Mouse (Mus musculus) retina, postnatal 1 day (tissue): ENCODE results near the gene Inf2.

Experiments used
- DNase-seq: peaks from one replicate; pipeline ENCODE4 v3.0.0-alpha.2; 2012

The Inf2 gene

DNA sequence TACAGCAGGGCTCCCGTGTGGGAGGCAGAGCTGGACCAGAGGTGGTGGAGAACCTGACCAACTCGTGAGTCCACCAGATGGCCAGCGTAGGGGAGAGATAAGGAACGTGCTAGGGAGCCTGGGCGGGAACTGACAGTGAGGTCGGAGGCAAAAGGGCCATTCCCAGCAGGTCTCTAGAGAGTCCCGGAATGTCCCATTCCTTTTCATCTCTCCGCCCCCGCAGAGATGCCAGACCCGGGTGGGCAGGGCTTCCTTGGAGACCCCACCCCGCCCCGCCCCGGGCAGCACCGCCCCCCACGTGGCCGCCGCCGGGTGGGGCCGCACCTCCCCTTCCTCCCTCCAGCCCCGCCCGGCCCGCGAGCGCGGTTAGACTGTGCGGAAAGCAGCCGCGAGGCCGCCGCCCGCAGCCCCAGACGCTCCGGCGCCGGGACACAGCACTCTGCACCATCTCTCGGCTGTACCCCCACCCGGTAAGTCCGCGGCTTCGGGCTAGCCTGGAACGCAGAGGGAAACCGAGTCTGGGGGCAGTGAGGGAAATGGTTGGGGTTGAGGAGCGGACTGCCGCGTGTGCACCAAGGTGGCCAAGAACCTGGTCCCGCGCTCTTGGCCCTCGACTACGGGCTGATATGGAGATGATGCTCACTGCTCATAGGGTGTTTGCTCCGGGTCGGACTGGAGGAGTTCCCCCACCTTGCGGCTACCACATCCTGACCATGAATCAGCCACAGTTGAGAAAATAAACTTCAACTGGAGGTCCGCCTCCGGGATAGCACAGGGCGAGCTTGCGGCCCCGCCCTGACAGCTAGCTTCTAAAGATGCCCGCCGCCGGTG is at the start of gene Inf2:
Inf2 (plus strand) TSS at position 359 of the 831 bp plus-strand sequence.
- peak; percentile 77 for DNase-seq

- no peak for DNase-seq
Measured at GRCm38 (mm10) chr12:112539466-112539965, 49.1 kb upstream of the Inf2 start.

- no peak for DNase-seq
Measured at GRCm38 (mm10) chr12:112540321-112540720, 48.3 kb upstream of the Inf2 start.

- DNase-seq, result no peak
Measured at GRCm38 (mm10) chr12:112541483-112542091, 47.0 kb upstream of the Inf2 start.

DNA sequence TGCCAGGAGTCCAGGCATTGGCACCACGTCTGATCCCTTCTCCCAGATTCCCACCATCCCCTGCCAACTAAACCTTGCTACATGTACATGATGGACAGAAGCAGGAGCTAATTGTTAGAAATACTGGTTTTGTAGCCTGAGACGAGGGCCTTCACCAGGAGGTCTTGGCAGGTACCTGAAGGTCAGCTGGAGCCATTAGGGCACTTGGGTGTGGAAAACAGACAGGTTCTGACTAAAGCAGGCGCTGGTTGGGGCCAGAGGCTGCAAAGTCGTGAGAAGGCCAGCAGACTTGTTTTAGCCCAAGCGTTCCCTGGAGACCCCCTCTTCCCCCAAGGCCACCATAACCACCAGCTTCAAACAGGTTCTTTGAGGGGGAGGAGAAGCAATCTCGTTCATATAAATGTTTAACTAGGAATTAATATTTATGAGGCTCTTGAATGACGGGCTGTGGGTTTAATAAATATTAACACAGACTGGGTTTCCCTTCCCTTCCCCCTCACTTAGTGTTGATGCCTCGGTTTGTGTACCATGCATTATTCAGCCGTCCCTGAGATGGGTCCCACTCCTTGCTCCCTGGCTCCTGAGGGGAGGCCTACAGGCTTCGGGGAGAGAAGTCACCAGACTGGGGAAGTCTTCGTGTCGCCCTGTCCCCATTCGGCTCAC is 46.2 kb upstream of the Inf2 start:
- no peak for DNase-seq

- peak; percentile 90 for DNase-seq
Measured at GRCm38 (mm10) chr12:112542920-112543300, 45.7 kb upstream of the Inf2 start.

DNA sequence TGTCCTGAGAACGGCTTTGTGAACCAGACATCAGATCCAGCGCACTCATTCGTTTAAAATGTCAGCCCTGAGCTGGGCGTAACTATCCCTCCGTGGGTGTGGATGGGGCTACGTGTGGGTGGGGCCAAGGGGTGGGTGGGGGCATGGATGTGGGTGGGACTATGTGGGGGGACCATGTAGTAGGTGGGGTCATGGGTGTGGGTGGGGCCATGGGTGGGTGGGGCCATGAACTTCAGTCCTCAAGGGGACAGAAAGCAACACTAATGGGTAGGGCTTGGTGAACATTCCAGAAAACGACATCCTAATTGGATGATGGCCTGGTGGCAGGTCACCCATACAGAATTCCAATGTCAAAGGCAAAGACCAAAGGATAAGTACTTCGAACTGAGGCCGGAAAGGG is 44.6 kb upstream of the Inf2 start:
- no peak for DNase-seq

GRCm38 (mm10) chr12:112544946-112545701 is 43.5 kb upstream of the Inf2 start:
- peak; percentile 48 for DNase-seq

DNA sequence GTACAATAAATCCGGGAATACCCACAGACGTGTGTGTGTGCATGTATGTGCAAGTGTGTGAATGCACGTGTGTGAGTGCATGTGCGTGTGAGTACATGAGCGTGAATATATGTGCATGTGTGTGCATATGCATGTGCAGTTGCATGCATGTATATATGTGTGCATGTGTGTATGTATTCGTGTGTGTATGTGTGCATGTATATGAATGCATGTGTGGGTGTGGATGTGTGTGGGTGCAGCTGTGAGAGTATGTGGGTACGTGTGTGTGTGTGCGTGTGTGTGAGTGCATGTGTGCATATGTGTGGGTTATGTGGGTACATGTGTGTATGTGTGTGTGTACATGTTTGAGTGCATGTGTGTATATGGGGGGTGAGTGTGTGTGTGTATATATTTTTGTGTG is 42.5 kb upstream of the Inf2 start:
- DNase-seq, result no peak

GRCm38 (mm10) chr12:112549287-112549686 is 39.3 kb upstream of the Inf2 start:
- no peak for DNase-seq

DNA sequence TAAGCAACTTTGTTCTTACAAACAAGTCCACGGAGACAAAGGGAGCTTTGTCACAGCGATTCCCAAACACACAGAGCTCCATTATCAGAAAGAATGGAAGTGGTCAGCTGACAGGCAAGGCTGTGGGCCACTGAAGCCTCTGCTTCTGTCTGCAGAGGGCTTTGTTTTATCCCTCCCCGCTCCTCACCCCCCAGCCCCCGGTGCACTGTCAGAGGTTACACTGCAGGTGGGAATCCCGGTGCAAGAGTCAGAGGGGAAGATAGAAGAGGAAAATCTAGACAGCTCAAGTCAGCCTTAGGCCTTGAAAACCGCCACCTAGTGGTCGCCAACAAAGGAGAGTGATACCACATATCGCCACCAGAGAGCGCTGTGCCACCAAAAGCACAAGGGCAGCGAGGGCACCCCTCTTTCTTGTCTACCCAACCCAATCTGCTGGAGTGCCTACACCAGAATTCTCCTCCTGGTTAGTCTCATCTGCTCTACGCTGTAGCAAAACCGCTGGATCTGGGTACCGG is 36.7 kb upstream of the Inf2 start:
- peak; percentile 97 for DNase-seq

- DNase-seq, result no peak
Measured at GRCm38 (mm10) chr12:112552520-112552919, 36.1 kb upstream of the Inf2 start.

DNA sequence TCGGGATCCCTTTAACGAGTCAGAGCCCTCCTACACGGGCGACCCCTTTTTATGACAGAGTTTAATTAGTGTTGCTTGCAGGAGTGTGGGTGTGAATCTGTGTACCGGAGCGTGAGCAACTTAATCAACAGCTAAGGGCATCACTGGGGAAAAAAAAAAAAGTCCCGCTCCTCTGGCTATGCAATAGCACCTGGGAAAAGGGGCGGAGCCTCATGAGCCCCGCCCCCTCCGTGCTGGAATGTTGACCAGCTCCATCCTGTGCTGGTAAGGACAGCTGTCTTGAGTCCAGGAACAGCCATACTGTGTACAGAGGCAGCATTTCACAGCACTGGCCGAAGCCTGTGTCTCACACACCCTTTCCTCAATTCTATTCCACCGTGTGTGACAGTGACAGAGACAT is 33.7 kb upstream of the Inf2 start:
- DNase-seq, result peak; percentile 67

- DNase-seq, result no peak
Measured at GRCm38 (mm10) chr12:112556531-112557060, 32.0 kb upstream of the Inf2 start.

DNA sequence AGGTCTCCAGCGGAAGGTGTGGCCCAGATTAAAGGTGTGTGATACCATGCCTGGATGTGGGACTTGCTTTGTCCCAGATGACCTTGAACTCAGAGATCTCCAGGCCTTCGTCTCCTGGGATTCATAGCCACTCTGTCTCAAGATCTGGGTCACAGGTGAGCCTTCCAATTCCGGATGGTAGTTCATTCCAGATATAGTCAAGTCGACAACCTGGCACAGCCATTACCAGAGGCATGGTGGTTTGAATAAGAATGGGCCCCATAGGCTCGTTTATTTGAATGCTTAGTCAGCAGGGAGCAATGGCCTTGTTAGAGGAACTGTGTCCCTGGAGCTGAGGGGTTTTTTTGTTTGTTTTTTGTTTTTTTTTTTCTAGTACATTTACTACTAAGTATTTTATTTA is 31.4 kb upstream of the Inf2 start:
- no peak for DNase-seq

DNA sequence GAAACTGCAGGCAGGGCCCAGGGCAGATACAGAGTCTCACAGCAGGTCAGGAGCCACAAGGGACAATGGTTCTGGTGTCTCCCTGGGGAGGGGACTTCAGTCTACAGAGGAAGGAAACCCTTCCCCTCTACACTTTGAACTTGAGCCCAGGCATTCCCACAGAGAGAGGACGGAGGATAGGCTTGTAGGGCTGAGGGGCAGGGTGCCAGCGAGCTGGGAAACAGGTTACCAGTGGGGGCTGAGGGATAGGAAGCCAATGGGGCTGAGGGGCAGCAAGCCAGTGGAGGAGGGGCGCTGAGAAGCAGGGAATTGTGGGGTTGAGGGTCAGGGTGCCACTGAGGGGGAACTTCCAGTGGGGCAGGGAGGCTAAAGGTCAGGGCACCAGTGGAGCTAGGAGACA is 29.4 kb upstream of the Inf2 start:
- DNase-seq, result no peak

GRCm38 (mm10) chr12:112559671-112560070 is 28.9 kb upstream of the Inf2 start:
- no peak for DNase-seq

GRCm38 (mm10) chr12:112560176-112560797 is 28.3 kb upstream of the Inf2 start:
- DNase-seq, result peak; percentile 66

DNA sequence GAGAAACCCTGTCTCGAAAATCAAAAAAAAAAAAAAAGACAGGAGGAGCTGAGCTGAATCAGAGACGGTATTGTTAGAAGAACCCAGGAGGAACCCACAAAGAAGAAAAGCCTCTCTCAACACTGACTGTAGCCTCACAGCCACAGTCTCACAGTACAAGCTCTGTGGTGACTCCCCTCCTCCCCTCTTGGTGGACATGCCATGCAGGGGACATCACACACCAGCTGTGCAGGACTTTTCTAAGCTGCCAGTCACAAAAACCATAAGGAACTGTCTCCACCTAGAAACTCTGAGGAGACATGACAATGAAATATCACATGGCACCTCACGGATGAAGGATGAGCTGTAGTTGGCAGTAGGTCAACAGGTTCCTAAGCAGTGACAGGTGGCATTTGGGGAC is 27.4 kb upstream of the Inf2 start:
- DNase-seq, result no peak

GRCm38 (mm10) chr12:112562462-112562861 is 26.1 kb upstream of the Inf2 start:
- DNase-seq, result no peak

- DNase-seq, result no peak
Measured at GRCm38 (mm10) chr12:112563011-112563410, 25.6 kb upstream of the Inf2 start.

GRCm38 (mm10) chr12:112570160-112570559 is 18.4 kb upstream of the Inf2 start:
- no peak for DNase-seq
